Mouse (Mus musculus) liver, embryonic 14.5 days (tissue): Measurements from ENCODE around the gene Anapc11. TPM values are rescaled to one million over a fixed set of nuclear protein-coding genes. Genes with fewer than 3 reads are reported as not detected.

Experiments
- ATAC-seq: fragments of 200-750 bp; cut with Nextera tagmentation; 2 replicates; pipeline ENCODE4 v1.8.0; 2017; ENCODE audit warnings: moderate number of reproducible peaks, mild to moderate bottlenecking, moderate library complexity; ENCODE audit not compliant: insufficient read depth
- DNase-seq, 3 experiments: peaks; one replicate each; pipeline ENCODE4 v3.0.0-alpha.2; 2012 to 2013; ENCODE audit warnings: low read depth in 3 of 3, low spot score in 3 of 3
- H3K27ac ChIP-seq: fragments of 300-500 bp; sonication (generic); 2 replicates; pipeline ENCODE4 v1.5.1; 2014; ENCODE audit warnings: moderate library complexity, mild to moderate bottlenecking, control low read depth, inconsistent platforms
- H3K27me3 ChIP-seq: fragments of 300-500 bp; sonication (generic); 2 replicates; pipeline ENCODE4 v1.6.1; 2014; ENCODE audit warnings: mild to moderate bottlenecking, low read length, moderate library complexity; ENCODE audit not compliant: control insufficient read depth, insufficient read depth
- H3K36me3 ChIP-seq: fragments of 300-500 bp; sonication (generic); replicated peaks from 2 replicates; pipeline ENCODE4 v1.6.1; 2014; ENCODE audit warnings: low read depth; ENCODE audit not compliant: control insufficient read depth, insufficient read depth
- H3K4me1 ChIP-seq, 2 experiments: fragments of 200-500 bp in 1 of 2; fragments of 300-500 bp in 1 of 2; sonication (generic) in 1 of 2; replicated peaks; 2 replicates each; pipeline ENCODE4 v1.6.1; 2012 to 2014; ENCODE audit warnings: antibody characterized with exemption in 1 of 2, inconsistent platforms in 1 of 2, low read length in 1 of 2; ENCODE audit not compliant: control insufficient read depth in 2 of 2, insufficient read depth in 2 of 2
- H3K4me2 ChIP-seq: fragments of 300-500 bp; sonication (generic); 2 replicates; pipeline ENCODE4 v1.6.1; 2014; ENCODE audit warnings: low read depth, mild to moderate bottlenecking, control low read depth, moderate library complexity
- H3K4me3 ChIP-seq, 2 experiments: fragments of 200-500 bp in 1 of 2; fragments of 300-500 bp in 1 of 2; sonication (generic) in 1 of 2; 2 replicates each; pipeline ENCODE4 v1.5.1; 2012 to 2014; ENCODE audit warnings: low read depth in 2 of 2, low read length in 2 of 2, mild to moderate bottlenecking in 2 of 2, control low read depth in 1 of 2, inconsistent platforms in 1 of 2, moderate library complexity in 1 of 2; ENCODE audit not compliant: insufficient read depth in 1 of 2
- H3K9ac ChIP-seq: fragments of 300-500 bp; sonication (generic); replicated peaks from 2 replicates; pipeline ENCODE4 v1.6.1; 2014; ENCODE audit warnings: mild to moderate bottlenecking, control low read depth, moderate library complexity
- H3K9me3 ChIP-seq: fragments of 300-500 bp; sonication (generic); 2 replicates; pipeline ENCODE4 v1.6.1; 2016; ENCODE audit warnings: low read length, mixed read lengths; ENCODE audit not compliant: control insufficient read depth
- CTCF ChIP-seq: IDR thresholded peaks from 2 replicates; pipeline ENCODE4 v1.5.1; 2016; ENCODE audit warnings: antibody characterized with exemption, low read depth, control low read depth
- EP300 ChIP-seq: IDR thresholded peaks from 2 replicates; pipeline ENCODE4 v1.6.1; 2016; ENCODE audit warnings: antibody characterized with exemption, low read depth
- WGBS: fragments of 180-500 bp; shearing (Covaris S2); extraction: QIAGEN DNeasy Blood & Tissue Kit; methylation state at CpG from one replicate; pipeline ENCODE4 v1.1.7; 2014; ENCODE audit not compliant: insufficient replicate concordance; 5-methylcytosine and 5-hydroxymethylcytosine counted together
- polyA plus RNA-seq, 2 experiments: library from polyadenylated mRNA; depleted of rRNA in 1 of 2; stranded (reverse) in 1 of 2; unstranded in 1 of 2; fragments of >200 nt; fragmentation: Nextera tagmentation in 1 of 2; extraction: Ambion mirVana in 1 of 2; gene quantifications; 2 replicates each; pipeline versions ENCODE4 v1.2.1 to v1.2.3; 2012 to 2014

Gene Anapc11
- polyA plus RNA-seq, 2 experiments: 60.4 to 93.5 TPM

GRCm38 (mm10) chr11:120627468-120628300 lies 29.5 kb downstream of the Anapc11 start:
- ATAC-seq (no peak), DNase-seq (no peak)
- H3K4me3 ChIP-seq: peak overlapping the region in 1 of 2 experiments; percentile 7; a peak in 1 of 4 replicates
- WGBS: 33% methylated on average over 22 of the region's 22 CpGs
- no peak overlapping the region; the same call in 1 of the 2 replicates for H3K27ac ChIP-seq
- peaks cover 39 to 52% of the 10 kb centered on the region in 2 experiments for H3K4me1 ChIP-seq
- no peaks in the 10 kb centered on the region for H3K27me3 ChIP-seq
- H3K9me3 ChIP-seq: no peaks in the 10 kb centered on the region
- peak overlapping the region; percentile 75 for H3K4me2 ChIP-seq
- peak overlapping the region; percentile 31 for H3K9ac ChIP-seq
- H3K36me3 ChIP-seq: peaks cover 13% of the 10 kb centered on the region
- no peak for TF ChIP-seq CTCF
- TF ChIP-seq EP300: no peak

- Histone ChIP-seq H3K9ac (peak overlapping the region; percentile 99; the same call in 1 of the 2 replicates), H3K27me3 (no peaks in the 10 kb centered on the region), H3K4me2 (peak overlapping the region; percentile 75), H3K4me3 (peak overlapping the region; percentile 4 to 89), H3K9me3 (no peaks in the 10 kb centered on the region), H3K27ac (peak overlapping the region; percentile 99), H3K36me3 (peaks cover 9% of the 10 kb centered on the region), H3K4me1 (peaks cover 39 to 53% of the 10 kb centered on the region in 2 experiments)
- ATAC-seq: no peak
- DNase-seq: no peak
- TF ChIP-seq CTCF (peak; percentile 2; the same call in 1 of the 2 replicates), EP300 (no peak)
- 84% methylated on average over 23 of the region's 23 CpGs for WGBS
Measured at GRCm38 (mm10) chr11:120628601-120629340, 30.6 kb downstream of the Anapc11 start.

GRCm38 (mm10) chr11:120629341-120629730 lies 31.1 kb downstream of the Anapc11 start:
- Histone ChIP-seq H3K27me3 (no peaks in the 10 kb centered on the region), H3K4me3 (peak overlapping the region; percentile 64 to 89), H3K4me1 (peaks cover 41 to 54% of the 10 kb centered on the region in 2 experiments), H3K36me3 (peaks cover 9% of the 10 kb centered on the region), H3K27ac (peak overlapping the region; percentile 99), H3K9ac (peak overlapping the region; percentile 99), H3K4me2 (peak overlapping the region; percentile 75), H3K9me3 (no peaks in the 10 kb centered on the region)
- no peak for DNase-seq
- WGBS: 26% methylated on average over 23 of the region's 23 CpGs
- no peak for ATAC-seq
- TF ChIP-seq CTCF: 0 out of 2 replicates have a peak, but pooled peaks have one; percentile 1
- TF ChIP-seq EP300: no peak

- peaks cover 9% of the 10 kb centered on the region for H3K36me3 ChIP-seq
- H3K4me2 ChIP-seq: peak overlapping the region; percentile 75
- H3K9me3 ChIP-seq: no peaks in the 10 kb centered on the region
- peak overlapping the region; percentile 99 for H3K27ac ChIP-seq
- no peaks in the 10 kb centered on the region for H3K27me3 ChIP-seq
- DNase-seq (peak; percentile 77 to 78 (median 78)), ATAC-seq (peak; percentile 50)
- WGBS: 0% methylated on average over 7 of the region's 7 CpGs
- TF ChIP-seq EP300 (peak; percentile 41; the same call in 1 of the 2 replicates), CTCF (no peak)
- H3K4me1 ChIP-seq: peaks cover 41 to 55% of the 10 kb centered on the region in 2 experiments
- H3K9ac ChIP-seq: peak overlapping the region; percentile 99
- H3K4me3 ChIP-seq: peak overlapping the region; percentile 64 to 89
Measured at GRCm38 (mm10) chr11:120629911-120630310, 31.7 kb downstream of the Anapc11 start.
